Mouse (Mus musculus) embryonic facial prominence, embryonic 15.5 days (tissue): ENCODE data around the gene Htr1f. TPM values are rescaled to one million over a fixed set of nuclear protein-coding genes. Genes with fewer than 3 reads are reported as not detected.
A peak's percentile ranks its signal among the peaks of the same experiment; 100 is the strongest.
"Not testable (repeated sequence)": the region's sequence is repeated elsewhere in the genome, so short reads cannot be mapped to it uniquely, and the experiment has no call there.

Experiments
- ATAC-seq: fragments of 200-750 bp; cut with Nextera tagmentation; 2 replicates; pipeline ENCODE4 v1.8.0; 2017; ENCODE audit warnings: low read depth, moderate TSS enrichment; ENCODE audit not compliant: insufficient number of reproducible peaks, low FRiP score, low TSS enrichment
- H3K27ac ChIP-seq: fragments of 300-500 bp; sonication (generic); replicated peaks from 2 replicates; pipeline ENCODE4 v1.5.1; 2015; ENCODE audit warnings: mild to moderate bottlenecking, inconsistent platforms
- H3K27me3 ChIP-seq: fragments of 300-500 bp; sonication (generic); 2 replicates; pipeline ENCODE4 v1.6.1; 2015; ENCODE audit warnings: inconsistent platforms
- H3K36me3 ChIP-seq: fragments of 300-500 bp; sonication (generic); 2 replicates; pipeline ENCODE4 v1.6.1; 2015; ENCODE audit warnings: mild to moderate bottlenecking, inconsistent platforms
- H3K4me1 ChIP-seq: fragments of 300-500 bp; sonication (generic); 2 replicates; pipeline ENCODE4 v1.6.1; 2015; ENCODE audit warnings: inconsistent platforms
- H3K4me2 ChIP-seq: fragments of 300-500 bp; sonication (generic); replicated peaks from 2 replicates; pipeline ENCODE4 v1.6.1; 2015; ENCODE audit warnings: mild to moderate bottlenecking, inconsistent platforms
- H3K4me3 ChIP-seq: fragments of 300-500 bp; sonication (generic); replicated peaks from 2 replicates; pipeline ENCODE4 v1.5.1; 2015; ENCODE audit warnings: mild to moderate bottlenecking, inconsistent platforms
- H3K9ac ChIP-seq: fragments of 300-500 bp; sonication (generic); 2 replicates; pipeline ENCODE4 v1.6.1; 2015; ENCODE audit warnings: inconsistent platforms
- H3K9me3 ChIP-seq: fragments of 300-500 bp; sonication (generic); replicated peaks from 2 replicates; pipeline ENCODE4 v1.6.1; 2016; ENCODE audit warnings: inconsistent platforms
- WGBS: fragments of 180-500 bp; shearing (Covaris S2); methylation state at CpG from one replicate; pipeline ENCODE4 v1.1.7; 2015; 5-methylcytosine and 5-hydroxymethylcytosine counted together
- polyA plus RNA-seq: library from polyadenylated mRNA; unstranded; fragments of >200 nt; fragmentation: Nextera tagmentation; extraction: Ambion mirVana; gene quantifications from 2 replicates; pipeline ENCODE4 v1.2.1, GENCODE M21; 2015

Htr1f gene
- 0.25 and 0.36 TPM in 2 replicates for polyA plus RNA-seq

GRCm38 (mm10) chr16:65105184-65105931 is at the start of gene Htr1f:
TSS of gene Htr1f (minus strand) at chr16:65105854.
- 0 out of 2 replicates have a peak, but pooled peaks have one; percentile 47 for ATAC-seq
- H3K4me1 ChIP-seq = peaks cover 6% of the 10 kb centered on the region; the same call in 1 of the 2 replicates
- peak within 1 kb of the TSS; percentile 45 for H3K4me3 ChIP-seq
- peak within 1 kb of the TSS; percentile 21; the same call in 1 of the 2 replicates for H3K9ac ChIP-seq
- H3K36me3 ChIP-seq = no peaks in the 10 kb centered on the region
- WGBS = 4% methylated on average over 41 of the region's 41 CpGs
- no peaks in the 10 kb centered on the region for H3K9me3 ChIP-seq
- H3K4me2 ChIP-seq = peak within 1 kb of the TSS; percentile 88
- H3K27ac ChIP-seq = no peak within 1 kb of the TSS
- peaks cover 10% of the 10 kb centered on the region; the same call in 1 of the 2 replicates for H3K27me3 ChIP-seq

- Histone ChIP-seq H3K9ac (no peak overlapping the region), H3K4me1 (no peaks in the 10 kb centered on the region), H3K36me3 (no peaks in the 10 kb centered on the region), H3K4me3 (no peak overlapping the region), H3K9me3 (no peaks in the 10 kb centered on the region), H3K4me2 (no peak overlapping the region), H3K27ac (no peak overlapping the region), H3K27me3 (no peaks in the 10 kb centered on the region)
- 46% methylated on average over 2 of the region's 2 CpGs for WGBS
- ATAC-seq = no peak
These were observed 34.1 kb upstream of the Htr1f start for GRCm38 (mm10) chr16:65139771-65140170.

- Histone ChIP-seq H3K4me3 (no peak overlapping the region), H3K4me2 (no peak overlapping the region), H3K9ac (no peak overlapping the region), H3K9me3 (no peaks in the 10 kb centered on the region), H3K36me3 (no peaks in the 10 kb centered on the region), H3K27me3 (no peaks in the 10 kb centered on the region), H3K27ac (no peak overlapping the region), H3K4me1 (no peaks in the 10 kb centered on the region)
- WGBS = 66% methylated on average over 2 of the region's 2 CpGs
- ATAC-seq = no peak
These were observed 23.7 kb upstream of the Htr1f start for GRCm38 (mm10) chr16:65129391-65129790.

- Histone ChIP-seq H3K9ac (no peak overlapping the region), H3K27me3 (no peaks in the 10 kb centered on the region), H3K4me3 (no peak overlapping the region), H3K36me3 (no peaks in the 10 kb centered on the region), H3K27ac (no peak overlapping the region), H3K4me2 (no peak overlapping the region), H3K9me3 (no peaks in the 10 kb centered on the region), H3K4me1 (no peaks in the 10 kb centered on the region)
- WGBS = 72% methylated on average over 3 of the region's 3 CpGs
- no peak for ATAC-seq
These were observed 22.2 kb upstream of the Htr1f start for GRCm38 (mm10) chr16:65127846-65128245.

- H3K4me3 ChIP-seq = no peak overlapping the region
- H3K9me3 ChIP-seq = no peaks in the 10 kb centered on the region
- H3K4me2 ChIP-seq = no peak overlapping the region
- H3K4me1 ChIP-seq = no peaks in the 10 kb centered on the region
- H3K27ac ChIP-seq = no peak overlapping the region
- H3K27me3 ChIP-seq = no peaks in the 10 kb centered on the region
- H3K36me3 ChIP-seq = no peaks in the 10 kb centered on the region
- ATAC-seq = no peak
- WGBS = 79% methylated on average over 1 of the region's 1 CpGs
- no peak overlapping the region for H3K9ac ChIP-seq
These were observed 6.6 kb upstream of the Htr1f start for GRCm38 (mm10) chr16:65112221-65112620.

- no peaks in the 10 kb centered on the region for H3K9me3 ChIP-seq
- H3K27ac ChIP-seq = no peak overlapping the region
- H3K27me3 ChIP-seq = no peaks in the 10 kb centered on the region
- no peaks in the 10 kb centered on the region for H3K4me1 ChIP-seq
- WGBS = 90% methylated on average over 5 of the region's 5 CpGs
- no peak overlapping the region for H3K4me3 ChIP-seq
- no peak overlapping the region for H3K9ac ChIP-seq
- H3K4me2 ChIP-seq = no peak overlapping the region
- no peaks in the 10 kb centered on the region for H3K36me3 ChIP-seq
- no peak for ATAC-seq
These were observed 12.1 kb downstream of the Htr1f start for GRCm38 (mm10) chr16:65093552-65093951.

GRCm38 (mm10) chr16:65083475-65083874 is 22.2 kb downstream of the Htr1f start:
- Histone ChIP-seq H3K9ac (no peak overlapping the region), H3K27me3 (no peaks in the 10 kb centered on the region), H3K36me3 (no peaks in the 10 kb centered on the region), H3K4me2 (no peak overlapping the region), H3K4me3 (no peak overlapping the region), H3K9me3 (no peaks in the 10 kb centered on the region), H3K4me1 (no peaks in the 10 kb centered on the region), H3K27ac (no peak overlapping the region)
- no peak for ATAC-seq
- WGBS = 40% methylated on average over 2 of the region's 2 CpGs

GRCm38 (mm10) chr16:65069867-65070266 is 35.8 kb downstream of the Htr1f start:
- no peaks in the 10 kb centered on the region for H3K36me3 ChIP-seq
- ATAC-seq = no peak
- H3K27me3 ChIP-seq = no peaks in the 10 kb centered on the region
- H3K4me1 ChIP-seq = no peaks in the 10 kb centered on the region
- H3K27ac ChIP-seq = no peak overlapping the region
- H3K4me2 ChIP-seq = no peak overlapping the region
- WGBS = 76% methylated on average over 1 of the region's 1 CpGs
- H3K4me3 ChIP-seq = no peak overlapping the region
- H3K9ac ChIP-seq = no peak overlapping the region
- H3K9me3 ChIP-seq = no peaks in the 10 kb centered on the region

- Histone ChIP-seq H3K9ac (no peak overlapping the region), H3K27me3 (no peaks in the 10 kb centered on the region), H3K9me3 (no peaks in the 10 kb centered on the region), H3K27ac (no peak overlapping the region), H3K4me3 (no peak overlapping the region), H3K4me2 (no peak overlapping the region), H3K36me3 (no peaks in the 10 kb centered on the region), H3K4me1 (no peaks in the 10 kb centered on the region)
- ATAC-seq = no peak
These were observed 39.4 kb downstream of the Htr1f start for GRCm38 (mm10) chr16:65066264-65066663.

- H3K4me1 ChIP-seq, H3K36me3 ChIP-seq, H3K4me3 ChIP-seq, H3K9ac ChIP-seq, ATAC-seq, H3K27ac ChIP-seq, H3K4me2 ChIP-seq, H3K27me3 ChIP-seq, H3K9me3 ChIP-seq: not testable (repeated sequence)
- WGBS = 87% methylated on average over 5 of the region's 5 CpGs
These were observed 67.8 kb downstream of the Htr1f start for GRCm38 (mm10) chr16:65037660-65038425.

- Histone ChIP-seq H3K4me3 (no peak overlapping the region), H3K27me3 (no peaks in the 10 kb centered on the region), H3K9me3 (no peaks in the 10 kb centered on the region), H3K27ac (no peak overlapping the region), H3K4me1 (no peaks in the 10 kb centered on the region), H3K36me3 (no peaks in the 10 kb centered on the region), H3K9ac (no peak overlapping the region), H3K4me2 (no peak overlapping the region)
- WGBS = 66% methylated on average over 1 of the region's 1 CpGs
- ATAC-seq = no peak
These were observed 76.0 kb downstream of the Htr1f start for GRCm38 (mm10) chr16:65029675-65030074.
